Mouse (Mus musculus) C3H10T1/2 (cell line): ENCODE results near the gene Mdm2. TPM values are rescaled to one million over a fixed set of nuclear protein-coding genes. Genes with fewer than 3 reads are reported as not detected.

ENCODE experiments used
- polyA plus RNA-seq, 2 experiments: library from polyadenylated mRNA; unstranded; fragments of >200 nt; fragmentation: generic; extraction: Trizol; gene quantifications; one replicate each; pipeline ENCODE4 v1.2.1; 2012; ENCODE audit warnings: missing spikeins in 2 of 2

Mdm2 gene
- polyA plus RNA-seq: 10 to 100 TPM in 1 of 2 experiments, 1 to 10 TPM in 1; 2.2 to 23.0 TPM

DNA sequence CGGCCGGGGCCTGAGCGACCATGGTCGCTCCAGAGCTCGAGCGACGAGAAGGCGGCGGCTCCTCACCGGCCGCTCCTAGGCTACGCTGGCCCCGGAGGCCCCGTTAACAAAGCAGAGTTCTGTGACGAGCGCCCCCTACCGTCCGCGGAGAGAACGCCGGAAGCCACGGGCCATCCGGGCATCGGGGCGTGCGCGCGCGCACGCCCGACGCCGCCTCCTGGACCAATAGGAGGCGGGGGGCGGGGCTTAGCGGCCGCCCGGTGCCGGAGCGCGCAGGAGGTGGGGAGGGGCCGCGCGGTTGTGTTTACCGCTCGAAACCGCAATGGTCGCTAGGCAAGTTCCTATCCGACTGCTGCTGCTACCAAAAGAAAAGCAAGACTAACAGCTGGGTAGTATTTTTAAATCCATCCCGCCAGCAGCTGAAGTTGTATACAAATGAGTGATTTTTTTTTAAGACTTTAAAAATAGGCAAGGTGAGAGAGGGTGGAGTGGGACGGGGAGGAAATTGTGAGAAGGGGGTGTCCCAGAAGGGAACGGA is at the start of gene Mdm2:
TSS of gene Mdm2 (minus strand) at position 155 of the 538 bp plus-strand sequence.

GRCm38 (mm10) chr10:117746297-117746883 is 35.8 kb upstream of the Mdm2 start, which contains the start of gene Slc35e3:
Gene Slc35e3 (minus strand): TSS chr10:117746365.

Other genes with a start within 250 kb of the Mdm2 start
- gene Cpm, start 81.3 kb downstream of the Mdm2 start, polyA plus RNA-seq: under 1 TPM in 1 of 2 experiments, not detected in 1; 0.01 TPM
- 10 to 100 TPM in 1 of 2 experiments, 1 to 10 TPM in 1; 2.1 to 14.8 TPM for gene Slc35e3, start 35.6 kb upstream of the Mdm2 start, polyA plus RNA-seq
- 10 to 100 TPM in 1 of 2 experiments, 1 to 10 TPM in 1; 5.4 to 15.3 TPM for gene Nup107, start 81.9 kb upstream of the Mdm2 start, polyA plus RNA-seq
- 10 to 100 TPM in 1 of 2 experiments, 1 to 10 TPM in 1; 9.8 to 46.3 TPM for gene Rap1b, start 135.3 kb upstream of the Mdm2 start, polyA plus RNA-seq